Mouse (Mus musculus) thymus, adult 2 months (tissue): ENCODE data around the gene Ap3s2. TPM values are rescaled to one million over a fixed set of nuclear protein-coding genes. Genes with fewer than 3 reads are reported as not detected.

Experiments
- DNase-seq: peaks from one replicate; pipeline ENCODE4 v3.0.0; 2021
- H3K27ac ChIP-seq: fragments of 200-500 bp; 2 replicates; pipeline ENCODE4 v1.5.1; 2012; ENCODE audit warnings: low read length, control low read depth; ENCODE audit not compliant: control insufficient read depth, insufficient read depth
- H3K27me3 ChIP-seq: fragments of 200-500 bp; 2 replicates; pipeline ENCODE4 v1.6.1; 2012; ENCODE audit warnings: mild to moderate bottlenecking, low read length, moderate library complexity, mixed read lengths; ENCODE audit not compliant: control insufficient read depth, insufficient read depth
- H3K36me3 ChIP-seq: fragments of 200-500 bp; 2 replicates; pipeline ENCODE4 v1.6.1; 2012; ENCODE audit warnings: mild to moderate bottlenecking, low read length, moderate library complexity; ENCODE audit not compliant: control insufficient read depth, insufficient read depth
- H3K4me1 ChIP-seq: fragments of 200-500 bp; replicated peaks from 2 replicates; pipeline ENCODE4 v1.6.1; 2012; ENCODE audit warnings: low read length; ENCODE audit not compliant: control insufficient read depth, insufficient read depth
- H3K4me3 ChIP-seq: fragments of 200-500 bp; 2 replicates; pipeline ENCODE4 v1.5.1; 2012; ENCODE audit warnings: mild to moderate bottlenecking, low read length, control low read depth, moderate library complexity; ENCODE audit not compliant: control insufficient read depth, insufficient read depth
- CTCF ChIP-seq: fragments of 200-500 bp; IDR thresholded peaks from 2 replicates; pipeline ENCODE4 v1.5.1; 2012; ENCODE audit warnings: mild to moderate bottlenecking, control low read depth, low read length, moderate library complexity, borderline replicate concordance; ENCODE audit not compliant: control insufficient read depth, poor library complexity, insufficient read depth; ENCODE audit errors: extremely low read depth
- POLR2A ChIP-seq: fragments of 200-500 bp; IDR thresholded peaks from 2 replicates; pipeline ENCODE4 v1.6.1; 2012; ENCODE audit warnings: mild to moderate bottlenecking, low read length, control low read depth, moderate library complexity; ENCODE audit not compliant: control insufficient read depth, poor library complexity, insufficient read depth; ENCODE audit errors: extremely low read depth
- WGBS: fragments of 180-500 bp; shearing (Covaris S2); methylation state at CpG from one replicate; pipeline ENCODE4 v1.1.7; 2018; 5-methylcytosine and 5-hydroxymethylcytosine counted together
- polyA plus RNA-seq: library from polyadenylated mRNA; depleted of rRNA; stranded (reverse); fragments of >200 nt; gene quantifications from 2 replicates; pipeline ENCODE4 v1.2.3, GENCODE M21; 2012; rRNA removed

The Ap3s2 gene
- 21.7 and 22.4 TPM in 2 replicates for polyA plus RNA-seq

GRCm38 (mm10) chr7:79920344-79920983 is at the start of gene Ap3s2:
TSS of gene Ap3s2 (minus strand) at chr7:79920649.
- 0 out of 2 replicates have a peak, but pooled peaks have one; percentile 35 for TF ChIP-seq CTCF
- peak; percentile 41; the same call in 1 of the 2 replicates for TF ChIP-seq POLR2A
- Histone ChIP-seq H3K27ac (no peak within 1 kb of the TSS), H3K4me3 (peak within 1 kb of the TSS; percentile 77), H3K36me3 (no peaks in the 10 kb centered on the region), H3K4me1 (0 out of 2 replicates have a peak, but pooled peaks cover 2% of the 10 kb centered on the region), H3K27me3 (no peaks in the 10 kb centered on the region)
- peak; percentile 86 for DNase-seq
- WGBS = under 1% methylated on average over 34 of the region's 34 CpGs

- 88% methylated on average over 6 of the region's 6 CpGs for WGBS
- Histone ChIP-seq H3K27me3 (no peaks in the 10 kb centered on the region), H3K36me3 (no peaks in the 10 kb centered on the region), H3K27ac (no peak overlapping the region), H3K4me1 (no peaks in the 10 kb centered on the region), H3K4me3 (no peak overlapping the region)
- no peak for DNase-seq
- TF ChIP-seq CTCF (no peak), POLR2A (no peak)
Observed at GRCm38 (mm10) chr7:79968326-79968725, 47.9 kb upstream of the Ap3s2 start.

- DNase-seq = no peak
- TF ChIP-seq POLR2A = no peak
- no peak for TF ChIP-seq CTCF
- Histone ChIP-seq H3K4me1 (no peaks in the 10 kb centered on the region), H3K27ac (no peak overlapping the region), H3K4me3 (no peak overlapping the region), H3K27me3 (no peaks in the 10 kb centered on the region), H3K36me3 (no peaks in the 10 kb centered on the region)
- WGBS = 75% methylated on average over 1 of the region's 1 CpGs
Observed at GRCm38 (mm10) chr7:79961600-79961999, 41.2 kb upstream of the Ap3s2 start.

- no peak for DNase-seq
- no peak for TF ChIP-seq POLR2A
- TF ChIP-seq CTCF = no peak
- H3K4me3 ChIP-seq = no peak overlapping the region
- no peaks in the 10 kb centered on the region for H3K4me1 ChIP-seq
- H3K36me3 ChIP-seq = no peaks in the 10 kb centered on the region
- no peaks in the 10 kb centered on the region for H3K27me3 ChIP-seq
- 93% methylated on average over 1 of the region's 1 CpGs for WGBS
- H3K27ac ChIP-seq = no peak overlapping the region
Observed at GRCm38 (mm10) chr7:79956131-79956530, 35.7 kb upstream of the Ap3s2 start.

GRCm38 (mm10) chr7:79954890-79955289 is 34.4 kb upstream of the Ap3s2 start:
- no peak overlapping the region for H3K27ac ChIP-seq
- no peaks in the 10 kb centered on the region for H3K4me1 ChIP-seq
- TF ChIP-seq CTCF (no peak), POLR2A (no peak)
- no peaks in the 10 kb centered on the region for H3K36me3 ChIP-seq
- H3K4me3 ChIP-seq = no peak overlapping the region
- H3K27me3 ChIP-seq = no peaks in the 10 kb centered on the region
- no peak for DNase-seq
- 93% methylated on average over 1 of the region's 1 CpGs for WGBS

- H3K4me3 ChIP-seq = no peak overlapping the region
- no peaks in the 10 kb centered on the region for H3K4me1 ChIP-seq
- DNase-seq = no peak
- TF ChIP-seq POLR2A (no peak), CTCF (no peak)
- H3K27me3 ChIP-seq = no peaks in the 10 kb centered on the region
- WGBS = 95% methylated on average over 3 of the region's 3 CpGs
- no peaks in the 10 kb centered on the region for H3K36me3 ChIP-seq
- H3K27ac ChIP-seq = no peak overlapping the region
Observed at GRCm38 (mm10) chr7:79951038-79951437, 30.6 kb upstream of the Ap3s2 start.
